ENCODE assay signal across 8 mouse cellular contexts in genomic region chr19:45542061-45542460, GRCm38 (mm10). TPM values are rescaled to one million over a fixed set of nuclear protein-coding genes. Genes with fewer than 3 reads are reported as not detected.
DNase-seq lines count a peak whose midpoint lies in the region; ATAC-seq and TF ChIP-seq lines count a peak whose summit lies in the region.

No protein-coding gene starts in this region.

- H3K27ac ChIP-seq in lung, embryonic 14.5 days (ENCODE audit: low read depth), result no peak overlapping the region
- no peak overlapping the region for H3K27ac ChIP-seq in embryonic facial prominence, embryonic 13.5 days
- H3K27ac ChIP-seq in intestine, embryonic 16.5 days (ENCODE audit: low read length), result no peak overlapping the region
- peak overlapping the region; percentile 85 for H3K27ac ChIP-seq in neural tube, embryonic 14.5 days (ENCODE audit: low read depth, low read length)

- no peak for DNase-seq in lung, embryonic 14.5 days
- DNase-seq in lung, postnatal 4 days, result no peak
- DNase-seq in spleen, adult 12 weeks (ENCODE audit: low spot score), result no peak
- no peak for DNase-seq in layer of hippocampus, postnatal 25 days (ENCODE audit: extremely low spot score in 1 of 2, low spot score in 1 of 2)
- DNase-seq in adrenal gland, postnatal 14 days, result no peak

- no peaks in the 10 kb centered on the region for H3K36me3 ChIP-seq in lung, embryonic 14.5 days (ENCODE audit: insufficient read depth)
- no peaks in the 10 kb centered on the region for H3K36me3 ChIP-seq in embryonic facial prominence, embryonic 13.5 days
- H3K36me3 ChIP-seq in intestine, embryonic 16.5 days (ENCODE audit: control insufficient read depth, insufficient read depth, low read length), result no peaks in the 10 kb centered on the region
- no peaks in the 10 kb centered on the region for H3K36me3 ChIP-seq in neural tube, embryonic 14.5 days (ENCODE audit: control insufficient read depth, insufficient read depth, low read length)

- 21% methylated on average over 3 of the region's 3 CpGs for WGBS in lung, embryonic 14.5 days
- WGBS in embryonic facial prominence, embryonic 13.5 days, result 19% methylated on average over 3 of the region's 3 CpGs
- 19% methylated on average over 3 of the region's 3 CpGs for WGBS in intestine, embryonic 16.5 days
- 15% methylated on average over 3 of the region's 3 CpGs for WGBS in neural tube, embryonic 14.5 days

- peak overlapping the region; percentile 75 for H3K4me2 ChIP-seq in lung, embryonic 14.5 days
- H3K4me2 ChIP-seq in embryonic facial prominence, embryonic 13.5 days, result peak overlapping the region; percentile 78
- H3K4me2 ChIP-seq in intestine, embryonic 16.5 days (ENCODE audit: low read depth, low read length), result peak overlapping the region; percentile 83; the same call in 1 of the 2 replicates
- H3K4me2 ChIP-seq in neural tube, embryonic 14.5 days (ENCODE audit: low read depth, low read length), result peak overlapping the region; percentile 57

- H3K9ac ChIP-seq in lung, embryonic 14.5 days, result no peak overlapping the region
- H3K9ac ChIP-seq in embryonic facial prominence, embryonic 13.5 days, result no peak overlapping the region
- no peak overlapping the region for H3K9ac ChIP-seq in intestine, embryonic 16.5 days (ENCODE audit: low read depth, low read length)
- H3K9ac ChIP-seq in neural tube, embryonic 14.5 days (replicated peaks; ENCODE audit: low read depth, low read length), result peak overlapping the region; percentile 44

- no peaks in the 10 kb centered on the region for H3K9me3 ChIP-seq in lung, embryonic 14.5 days (ENCODE audit: low read depth, low read length)
- no peaks in the 10 kb centered on the region for H3K9me3 ChIP-seq in embryonic facial prominence, embryonic 13.5 days
- no peaks in the 10 kb centered on the region for H3K9me3 ChIP-seq in intestine, embryonic 16.5 days (ENCODE audit: control insufficient read depth, low read length)
- H3K9me3 ChIP-seq in neural tube, embryonic 14.5 days (ENCODE audit: control insufficient read depth, low read length), result no peaks in the 10 kb centered on the region

- H3K27me3 ChIP-seq in lung, embryonic 14.5 days (ENCODE audit: insufficient read depth, low read length), result peaks cover 52% of the 10 kb centered on the region
- H3K27me3 ChIP-seq in embryonic facial prominence, embryonic 13.5 days, result peaks cover 62% of the 10 kb centered on the region
- peaks cover 15% of the 10 kb centered on the region for H3K27me3 ChIP-seq in intestine, embryonic 16.5 days (replicated peaks; ENCODE audit: control insufficient read depth, insufficient read depth, low read length)
- H3K27me3 ChIP-seq in neural tube, embryonic 14.5 days (ENCODE audit: control insufficient read depth, insufficient read depth, low read length), result no peaks in the 10 kb centered on the region

- no peak for ATAC-seq in lung, embryonic 14.5 days (ENCODE audit: insufficient read depth)
- ATAC-seq in embryonic facial prominence, embryonic 13.5 days (ENCODE audit: insufficient number of reproducible peaks, insufficient read depth, low FRiP score, low TSS enrichment, low read depth), result no peak
- no peak for ATAC-seq in intestine, embryonic 16.5 days
- ATAC-seq in neural tube, embryonic 14.5 days (ENCODE audit: low read depth), result no peak

- H3K4me1 ChIP-seq in lung, embryonic 14.5 days (ENCODE audit: insufficient read depth), result peaks cover 2% of the 10 kb centered on the region; the same call in 1 of the 2 replicates
- peaks cover 17% of the 10 kb centered on the region for H3K4me1 ChIP-seq in embryonic facial prominence, embryonic 13.5 days
- H3K4me1 ChIP-seq in intestine, embryonic 16.5 days (ENCODE audit: control insufficient read depth, insufficient read depth, low read length), result peaks cover 18% of the 10 kb centered on the region
- peaks cover 30% of the 10 kb centered on the region for H3K4me1 ChIP-seq in neural tube, embryonic 14.5 days (ENCODE audit: control insufficient read depth, insufficient read depth, low read length)

- no peak for TF ChIP-seq CTCF in lung, embryonic 14.5 days (IDR thresholded peaks at IDR 0.05; ENCODE audit: low read depth)

- peak overlapping the region; percentile 41 for H3K4me3 ChIP-seq in lung, embryonic 14.5 days (ENCODE audit: low read depth, low read length)
- H3K4me3 ChIP-seq in embryonic facial prominence, embryonic 13.5 days, result peak overlapping the region; percentile 45
- peak overlapping the region; percentile 47; the same call in 1 of the 2 replicates for H3K4me3 ChIP-seq in intestine, embryonic 16.5 days (ENCODE audit: low read length)
- H3K4me3 ChIP-seq in neural tube, embryonic 14.5 days (ENCODE audit: low read depth, low read length), result peak overlapping the region; percentile 26; the same call in 1 of the 2 replicates

RNA-seq across cellular contexts. Expression of gene Poll, which starts 18.3 kb away (rescaled TPM):
- polyA plus RNA-seq in lung, embryonic 14.5 days (2014; fragmentation: Nextera tagmentation; extraction: Ambion mirVana), result 15.9 and 18.3 TPM in 2 replicates
- polyA plus RNA-seq in embryonic facial prominence, embryonic 13.5 days (2015; fragmentation: Nextera tagmentation; extraction: Ambion mirVana), result 13.5 and 14.4 TPM in 2 replicates
- 14.5 and 14.7 TPM in 2 replicates for polyA plus RNA-seq in intestine, embryonic 16.5 days (2015; fragmentation: Nextera tagmentation; extraction: Ambion mirVana)
- 9.2 and 11.7 TPM in 2 replicates for polyA plus RNA-seq in neural tube, embryonic 14.5 days (2014; fragmentation: Nextera tagmentation; extraction: Ambion mirVana)
- 1 to 10 TPM; 8.3 to 9.4 TPM for total RNA-seq in layer of hippocampus, postnatal 25 days (2021)
- 9.3 and 11.3 TPM in 2 replicates for total RNA-seq in adrenal gland, postnatal 14 days (2021)

RNA-seq across cellular contexts. Expression of gene Gm17018, which starts 18.4 kb away (rescaled TPM):
- polyA plus RNA-seq in lung, embryonic 14.5 days (2014; fragmentation: Nextera tagmentation; extraction: Ambion mirVana), result 48.0 and 56.7 TPM in 2 replicates
- 45.5 and 45.6 TPM in 2 replicates for polyA plus RNA-seq in embryonic facial prominence, embryonic 13.5 days (2015; fragmentation: Nextera tagmentation; extraction: Ambion mirVana)
- 30.4 and 34.6 TPM in 2 replicates for polyA plus RNA-seq in intestine, embryonic 16.5 days (2015; fragmentation: Nextera tagmentation; extraction: Ambion mirVana)
- 68.1 and 76.3 TPM in 2 replicates for polyA plus RNA-seq in neural tube, embryonic 14.5 days (2014; fragmentation: Nextera tagmentation; extraction: Ambion mirVana)
- 10 to 100 TPM; 58.9 to 62.1 TPM for total RNA-seq in layer of hippocampus, postnatal 25 days (2021)
- total RNA-seq in adrenal gland, postnatal 14 days (2021), result 21.1 and 22.6 TPM in 2 replicates
